Mouse (Mus musculus): Measurements from ENCODE around the gene Gm44503. TPM values are rescaled to one million over a fixed set of nuclear protein-coding genes. Genes with fewer than 3 reads are reported as not detected.

The Gm44503 gene
- polyA plus RNA-seq, 1 experiment from 2014 or later: not detected

DNA sequence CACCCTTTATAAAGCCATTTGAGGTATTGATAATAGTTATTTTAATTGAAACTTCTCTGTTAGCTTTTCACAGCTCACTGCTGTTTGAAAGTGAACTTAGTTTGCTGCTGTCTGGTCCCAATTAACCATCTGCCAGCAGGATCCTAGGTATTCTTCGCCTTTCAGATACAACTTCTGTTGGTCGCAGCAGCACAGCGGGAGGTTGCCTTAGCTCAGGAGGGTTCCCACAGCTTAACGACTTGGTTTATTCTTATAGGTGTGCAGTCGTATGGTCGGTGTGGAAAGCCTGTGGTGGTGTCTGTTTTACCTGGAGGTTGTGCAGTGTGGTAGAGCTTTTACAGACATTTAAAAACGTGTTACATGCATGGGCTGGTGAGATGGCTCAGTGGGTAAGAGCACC, 38.2 kb downstream of the Gm44503 start:
- ATAC-seq (replicated peaks; ENCODE audit: low FRiP score, low read depth): no peak

GRCm38 (mm10) chr9:73000487-73000886, 41.8 kb downstream of the Gm44503 start:
- Histone ChIP-seq H3K36me3 (ENCODE audit: insufficient read depth, low read length) (peaks cover 15% of the 10 kb centered on the region; the same call in 1 of the 2 replicates), H3K9me3 (replicated peaks; ENCODE audit: low read length) (no peaks in the 10 kb centered on the region), H3K9ac (ENCODE audit: low read depth, low read length) (no peak overlapping the region), H3K27ac (no peak overlapping the region), H3K4me3 (replicated peaks; ENCODE audit: low read depth, low read length) (no peak overlapping the region), H3K27me3 (ENCODE audit: insufficient read depth, low read length) (no peaks in the 10 kb centered on the region), H3K4me2 (ENCODE audit: low read length) (no peak overlapping the region), H3K4me1 (replicated peaks; ENCODE audit: insufficient read depth, low read length) (no peaks in the 10 kb centered on the region)
- 70% methylated on average over 2 of the region's 2 CpGs for WGBS
- ATAC-seq (replicated peaks; ENCODE audit: low FRiP score, low read depth) (no peak), DNase-seq (ENCODE audit: low spot score) (no peak)
- TF ChIP-seq CTCF (IDR thresholded peaks at IDR 0.05; ENCODE audit: low read depth): peak; percentile 43; the same call in 1 of the 2 replicates

More for the DNA sequence above, 38.2 kb downstream of the Gm44503 start:
- TF ChIP-seq CTCF (IDR thresholded peaks at IDR 0.05; ENCODE audit: low read depth): no peak
- no peak overlapping the region for H3K9ac ChIP-seq (ENCODE audit: low read depth, low read length)
- no peak for DNase-seq (ENCODE audit: low spot score)
- no peaks in the 10 kb centered on the region for H3K4me1 ChIP-seq (replicated peaks; ENCODE audit: insufficient read depth, low read length)
- no peaks in the 10 kb centered on the region for H3K27me3 ChIP-seq (ENCODE audit: insufficient read depth, low read length)
- no peak overlapping the region for H3K4me3 ChIP-seq (replicated peaks; ENCODE audit: low read depth, low read length)
- no peaks in the 10 kb centered on the region for H3K9me3 ChIP-seq (replicated peaks; ENCODE audit: low read length)
- no peak overlapping the region for H3K27ac ChIP-seq
- peaks cover 2% of the 10 kb centered on the region; the same call in 1 of the 2 replicates for H3K36me3 ChIP-seq (ENCODE audit: insufficient read depth, low read length)
- H3K4me2 ChIP-seq (ENCODE audit: low read length): no peak overlapping the region
- 73% methylated on average over 7 of the region's 7 CpGs for WGBS

DNA sequence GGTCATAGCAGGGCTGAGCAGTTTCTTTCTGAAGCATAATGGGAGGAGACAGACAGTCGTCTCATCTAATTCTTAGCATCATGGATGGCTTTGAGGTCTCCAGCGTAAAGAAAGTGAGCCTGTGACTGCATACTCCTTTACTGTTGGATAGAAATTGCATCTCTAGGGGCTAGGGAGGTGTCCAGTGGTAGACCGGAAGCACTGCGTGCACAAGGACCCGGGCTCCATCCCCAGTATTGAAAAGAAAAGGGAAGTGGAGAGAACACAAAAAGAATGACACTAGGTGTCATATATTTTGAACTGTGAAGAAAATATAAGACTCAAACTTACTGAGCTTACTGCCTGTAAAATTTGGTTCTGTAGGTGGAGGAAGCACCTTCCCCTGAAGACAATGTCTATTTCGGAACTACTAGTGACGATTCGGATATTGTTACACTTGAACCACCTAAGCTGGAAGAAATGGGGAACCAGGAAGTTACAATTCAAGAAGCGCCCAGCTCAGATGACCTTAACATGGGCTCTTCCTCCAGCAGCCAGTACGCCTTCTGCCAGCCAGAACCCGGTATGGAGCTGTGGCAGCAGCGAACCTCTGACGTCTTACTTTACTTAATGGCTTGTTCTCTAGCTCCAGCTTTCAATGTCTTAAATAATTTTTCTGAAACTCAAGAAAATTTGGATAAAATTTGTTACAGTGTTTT, 42.8 kb downstream of the Gm44503 start:
- DNase-seq (ENCODE audit: low spot score): no peak
- WGBS: 91% methylated on average over 13 of the region's 13 CpGs
- H3K9me3 ChIP-seq (replicated peaks; ENCODE audit: low read length): no peaks in the 10 kb centered on the region
- H3K36me3 ChIP-seq (ENCODE audit: insufficient read depth, low read length): peaks cover 20% of the 10 kb centered on the region; the same call in 1 of the 2 replicates
- H3K4me2 ChIP-seq (ENCODE audit: low read length): no peak overlapping the region
- no peak overlapping the region for H3K4me3 ChIP-seq (replicated peaks; ENCODE audit: low read depth, low read length)
- no peaks in the 10 kb centered on the region for H3K4me1 ChIP-seq (replicated peaks; ENCODE audit: insufficient read depth, low read length)
- no peak overlapping the region for H3K9ac ChIP-seq (ENCODE audit: low read depth, low read length)
- no peak overlapping the region for H3K27ac ChIP-seq
- ATAC-seq (replicated peaks; ENCODE audit: low FRiP score, low read depth): no peak
- no peak for TF ChIP-seq CTCF (IDR thresholded peaks at IDR 0.05; ENCODE audit: low read depth)
- no peaks in the 10 kb centered on the region for H3K27me3 ChIP-seq (ENCODE audit: insufficient read depth, low read length)

GRCm38 (mm10) chr9:73002177-73002576, 43.5 kb downstream of the Gm44503 start:
- Histone ChIP-seq H3K4me1 (replicated peaks; ENCODE audit: insufficient read depth, low read length) (no peaks in the 10 kb centered on the region), H3K27me3 (ENCODE audit: insufficient read depth, low read length) (no peaks in the 10 kb centered on the region), H3K9me3 (replicated peaks; ENCODE audit: low read length) (no peaks in the 10 kb centered on the region), H3K4me2 (ENCODE audit: low read length) (no peak overlapping the region), H3K36me3 (ENCODE audit: insufficient read depth, low read length) (peaks cover 20% of the 10 kb centered on the region; the same call in 1 of the 2 replicates), H3K9ac (ENCODE audit: low read depth, low read length) (no peak overlapping the region), H3K27ac (no peak overlapping the region), H3K4me3 (replicated peaks; ENCODE audit: low read depth, low read length) (no peak overlapping the region)
- no peak for DNase-seq (ENCODE audit: low spot score)
- no peak for ATAC-seq (replicated peaks; ENCODE audit: low FRiP score, low read depth)
- no peak for TF ChIP-seq CTCF (IDR thresholded peaks at IDR 0.05; ENCODE audit: low read depth)
- 75% methylated on average over 3 of the region's 3 CpGs for WGBS

DNA sequence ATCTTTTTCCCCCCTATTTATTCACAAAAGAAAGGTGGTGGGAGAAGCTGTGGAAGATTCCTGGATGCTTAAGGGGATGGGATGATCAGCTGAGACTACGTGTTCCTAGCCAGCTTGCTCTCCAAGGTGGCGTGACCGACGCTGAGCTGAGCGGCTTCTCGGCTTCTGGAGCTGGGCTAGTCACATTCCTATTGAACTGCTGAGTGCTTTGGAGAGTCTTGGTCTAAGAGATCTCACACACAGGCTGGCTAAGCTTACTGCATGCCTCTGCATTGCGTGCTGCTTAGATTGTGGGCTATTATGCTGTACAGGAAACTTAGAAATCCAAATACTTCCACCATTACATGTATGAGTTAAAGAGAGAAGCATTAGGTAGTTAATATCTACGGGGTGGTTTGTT, 45.4 kb downstream of the Gm44503 start:
- TF ChIP-seq CTCF (IDR thresholded peaks at IDR 0.05; ENCODE audit: low read depth): no peak
- Histone ChIP-seq H3K4me2 (ENCODE audit: low read length) (no peak overlapping the region), H3K36me3 (ENCODE audit: insufficient read depth, low read length) (peaks cover 24% of the 10 kb centered on the region; the same call in 1 of the 2 replicates), H3K4me3 (replicated peaks; ENCODE audit: low read depth, low read length) (no peak overlapping the region), H3K27me3 (ENCODE audit: insufficient read depth, low read length) (no peaks in the 10 kb centered on the region), H3K9me3 (replicated peaks; ENCODE audit: low read length) (no peaks in the 10 kb centered on the region), H3K9ac (ENCODE audit: low read depth, low read length) (no peak overlapping the region), H3K27ac (no peak overlapping the region), H3K4me1 (replicated peaks; ENCODE audit: insufficient read depth, low read length) (no peaks in the 10 kb centered on the region)
- no peak for ATAC-seq (replicated peaks; ENCODE audit: low FRiP score, low read depth)
- no peak for DNase-seq (ENCODE audit: low spot score)
- 85% methylated on average over 8 of the region's 8 CpGs for whole genome bisulfite sequencing

DNA sequence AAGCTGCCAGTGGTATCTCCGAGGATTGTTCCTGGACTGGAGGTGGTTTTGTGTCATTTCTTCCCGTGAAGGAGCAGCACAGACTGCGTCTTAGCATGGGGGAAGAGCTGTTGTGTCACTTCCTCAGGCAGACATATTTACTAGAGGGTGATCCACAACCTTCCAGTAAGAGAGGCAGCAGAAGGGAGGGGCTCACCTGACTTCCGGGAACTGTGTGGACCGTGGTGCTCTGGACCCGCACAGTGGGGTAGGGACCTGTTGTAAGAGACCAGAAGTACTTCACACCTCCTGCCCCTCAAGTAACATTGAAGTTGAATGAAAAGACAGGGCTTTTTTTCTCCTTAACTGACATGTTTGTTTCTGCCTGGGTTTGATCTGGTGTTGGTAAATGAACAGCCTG, 46.5 kb downstream of the Gm44503 start:
- ATAC-seq (replicated peaks; ENCODE audit: low FRiP score, low read depth): no peak
- Histone ChIP-seq H3K27ac (no peak overlapping the region), H3K4me3 (replicated peaks; ENCODE audit: low read depth, low read length) (no peak overlapping the region), H3K4me1 (replicated peaks; ENCODE audit: insufficient read depth, low read length) (no peaks in the 10 kb centered on the region), H3K9me3 (replicated peaks; ENCODE audit: low read length) (no peaks in the 10 kb centered on the region), H3K9ac (ENCODE audit: low read depth, low read length) (no peak overlapping the region), H3K4me2 (ENCODE audit: low read length) (no peak overlapping the region), H3K27me3 (ENCODE audit: insufficient read depth, low read length) (no peaks in the 10 kb centered on the region), H3K36me3 (ENCODE audit: insufficient read depth, low read length) (peaks cover 30% of the 10 kb centered on the region; the same call in 1 of the 2 replicates)
- no peak for DNase-seq (ENCODE audit: low spot score)
- 78% methylated on average over 6 of the region's 6 CpGs for WGBS
- no peak for TF ChIP-seq CTCF (IDR thresholded peaks at IDR 0.05; ENCODE audit: low read depth)

Measured in kidney, postnatal 0 days (tissue).